Mouse (Mus musculus): Measurements from ENCODE around the gene Il27.

DNA sequence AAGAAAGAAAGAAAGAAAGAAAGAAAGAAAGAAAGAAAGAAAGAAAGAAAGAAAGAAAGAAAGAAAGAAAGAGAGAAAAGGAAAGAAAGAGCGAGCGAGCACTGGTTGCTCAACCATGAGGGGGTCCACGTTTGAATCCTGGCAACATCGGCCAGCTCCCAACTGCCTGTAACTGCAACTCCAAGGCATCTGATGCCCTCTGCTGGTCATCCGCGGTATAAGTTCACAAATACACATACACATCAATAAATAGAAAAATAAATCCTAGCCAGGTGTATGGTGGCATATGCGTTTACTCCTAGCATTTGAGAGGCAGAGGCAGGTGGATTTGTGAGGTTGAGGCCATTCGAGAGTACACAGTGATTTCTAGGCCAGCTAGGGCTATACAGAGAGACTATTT is 17.8 kb downstream of the Il27 start:
- TF ChIP-seq CTCF (IDR thresholded peaks at IDR 0.05; ENCODE audit: insufficient read depth, low read depth, low read length) (no peak), POLR2A (IDR thresholded peaks at IDR 0.05; ENCODE audit: insufficient read depth, low read depth, low read length) (no peak)
